Comparison of ENCODE assay signal across 9 mouse cellular contexts in the genomic region with DNA sequence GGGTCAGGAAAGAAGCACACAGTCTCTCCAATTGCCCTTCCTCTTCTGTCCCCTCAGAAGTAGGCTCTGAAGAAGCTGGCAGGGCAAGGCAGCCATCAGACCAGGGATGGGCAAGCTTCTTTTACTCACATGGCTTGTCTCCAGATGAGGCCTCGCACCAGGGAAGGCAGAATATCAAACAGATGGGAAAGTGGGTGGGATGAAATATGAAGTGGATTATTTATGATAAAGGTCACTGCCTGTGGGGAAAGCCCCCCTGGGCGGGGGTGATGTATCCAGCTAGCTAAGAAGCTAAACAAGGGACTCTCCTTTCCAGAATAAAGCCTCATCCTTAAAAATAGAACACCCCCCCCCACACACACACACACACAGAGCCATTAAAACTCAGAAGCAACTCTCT. TPM values are rescaled to one million over a fixed set of nuclear protein-coding genes. Genes with fewer than 3 reads are reported as not detected.
DNase-seq lines count a peak whose midpoint lies in the region; ATAC-seq lines count a peak whose summit lies in the region.
"Had no signal": no experiment of that assay in that cellular context is flagged by ENCODE, and none has a peak within 500 bp of the region (broad histone marks: within the 10 kb centered on the region; RNA-seq: fewer than 3 reads in every experiment).

No protein-coding gene starts in this region.

- H3K4me3 ChIP-seq in heart, embryonic 11.5 days (ENCODE audit: low read depth, low read length): no peak overlapping the region
- H3K4me3 ChIP-seq in embryonic facial prominence, embryonic 10.5 days: peak overlapping the region; percentile 52; the same call in 1 of the 2 replicates
- H3K4me3 ChIP-seq in neural tube, embryonic 13.5 days: no peak overlapping the region

- peaks cover 40% of the 10 kb centered on the region for H3K27me3 ChIP-seq in heart, embryonic 11.5 days (ENCODE audit: control insufficient read depth, insufficient read depth, low read length)
- H3K27me3 ChIP-seq in embryonic facial prominence, embryonic 10.5 days (replicated peaks; ENCODE audit: low read depth, poor library complexity, severe bottlenecking): peaks cover 93% of the 10 kb centered on the region
- H3K27me3 ChIP-seq in neural tube, embryonic 13.5 days: peaks cover 80% of the 10 kb centered on the region

- 50% methylated on average over 2 of the region's 2 CpGs for WGBS in heart, embryonic 11.5 days (ENCODE audit: insufficient replicate concordance)
- WGBS in embryonic facial prominence, embryonic 10.5 days: 54% methylated on average over 2 of the region's 2 CpGs
- WGBS in neural tube, embryonic 13.5 days: 34% methylated on average over 2 of the region's 2 CpGs

- H3K9me3 ChIP-seq in heart, embryonic 11.5 days (replicated peaks; ENCODE audit: control insufficient read depth, low read length): no peaks in the 10 kb centered on the region
- H3K9me3 ChIP-seq in embryonic facial prominence, embryonic 10.5 days: no peaks in the 10 kb centered on the region
- H3K9me3 ChIP-seq in neural tube, embryonic 13.5 days: no peaks in the 10 kb centered on the region

- H3K27ac ChIP-seq in heart, embryonic 11.5 days (ENCODE audit: low read depth, low read length): no peak overlapping the region
- peak overlapping the region; percentile 78 for H3K27ac ChIP-seq in embryonic facial prominence, embryonic 10.5 days (replicated peaks)
- H3K27ac ChIP-seq in neural tube, embryonic 13.5 days (replicated peaks): no peak overlapping the region

- H3K4me1 ChIP-seq in heart, embryonic 11.5 days (ENCODE audit: control insufficient read depth, insufficient read depth, low read length): no peaks in the 10 kb centered on the region; the same call in 1 of the 2 replicates
- H3K4me1 ChIP-seq in embryonic facial prominence, embryonic 10.5 days: peaks cover 58% of the 10 kb centered on the region
- H3K4me1 ChIP-seq in neural tube, embryonic 13.5 days (replicated peaks): peaks cover 24% of the 10 kb centered on the region

- no peak for DNase-seq in heart, postnatal 4 days
- DNase-seq in lung, postnatal 10 days: peak; percentile 36
- DNase-seq in lung, postnatal 36 days: no peak
- DNase-seq in embryonic facial prominence, embryonic 10.5 days (ENCODE audit: low spot score): peak; percentile 28
- no peak for DNase-seq in testis, postnatal 14 days (ENCODE audit: low spot score)
- DNase-seq in urinary bladder, postnatal 14 days (ENCODE audit: low spot score): no peak

- no peaks in the 10 kb centered on the region for H3K36me3 ChIP-seq in heart, embryonic 11.5 days (ENCODE audit: control insufficient read depth, insufficient read depth, low read length)
- H3K36me3 ChIP-seq in embryonic facial prominence, embryonic 10.5 days (replicated peaks): no peaks in the 10 kb centered on the region
- H3K36me3 ChIP-seq in neural tube, embryonic 13.5 days: no peaks in the 10 kb centered on the region

- H3K9ac ChIP-seq in heart, embryonic 11.5 days (ENCODE audit: low read depth, low read length): no peak overlapping the region
- no peak overlapping the region for H3K9ac ChIP-seq in neural tube, embryonic 13.5 days

- H3K4me2 ChIP-seq in heart, embryonic 11.5 days: peak overlapping the region; percentile 77
- H3K4me2 ChIP-seq in neural tube, embryonic 13.5 days: no peak overlapping the region; the same call in 1 of the 2 replicates

- no peak for ATAC-seq in heart, embryonic 11.5 days (replicated peaks; ENCODE audit: insufficient number of reproducible peaks, low FRiP score, low TSS enrichment)
- ATAC-seq in neural tube, embryonic 13.5 days (ENCODE audit: low read depth): peak; percentile 44; the same call in 1 of the 2 replicates

RNA-seq across cellular contexts. Expression of gene Cpn2, which starts 31.7 kb away (rescaled TPM):
- not detected in 2 replicates for polyA plus RNA-seq in heart, embryonic 11.5 days (2014; fragmentation: Nextera tagmentation; extraction: Ambion mirVana)
- total RNA-seq in heart, postnatal 4 days (2021): not detected
- polyA plus RNA-seq in embryonic facial prominence, embryonic 10.5 days (2016; fragmentation: Nextera tagmentation; extraction: Ambion mirVana): not detected in 2 replicates
- not detected in 2 replicates for polyA plus RNA-seq in neural tube, embryonic 13.5 days (2015; fragmentation: Nextera tagmentation; extraction: Ambion mirVana)
- polyA plus RNA-seq: cortical plate, adult 2 months had no signal

RNA-seq across cellular contexts. Expression of gene Lrrc15, which starts 47.5 kb away (rescaled TPM):
- polyA plus RNA-seq in heart, embryonic 11.5 days (2014; fragmentation: Nextera tagmentation; extraction: Ambion mirVana): 0.48 and 0.84 TPM in 2 replicates
- total RNA-seq in heart, postnatal 4 days (2021): under 1 TPM; 0.70 to 0.76 TPM
- 0.18 and 0.66 TPM in 2 replicates for polyA plus RNA-seq in embryonic facial prominence, embryonic 10.5 days (2016; fragmentation: Nextera tagmentation; extraction: Ambion mirVana)
- polyA plus RNA-seq in neural tube, embryonic 13.5 days (2015; fragmentation: Nextera tagmentation; extraction: Ambion mirVana): 0.46 and 0.47 TPM in 2 replicates
- polyA plus RNA-seq: cortical plate, adult 2 months had no signal

Comparison
In these comparisons a context has a peak if more than half of its experiments do, and no peak if none do; other contexts are left out.
1. DNase-seq: peak in lung, postnatal 10 days (single experiment) and embryonic facial prominence, embryonic 10.5 days (single experiment); none in heart, postnatal 4 days (single experiment), lung, postnatal 36 days (single experiment), testis, postnatal 14 days (single experiment) and urinary bladder, postnatal 14 days (single experiment).